ENCODE assay signal across 18 mouse cellular contexts in genomic region chr17:49796116-49796515, GRCm38 (mm10).
"Had no signal": no experiment of that assay in that cellular context is flagged by ENCODE, and none has a peak within 500 bp of the region (broad histone marks: within the 10 kb centered on the region; RNA-seq: fewer than 3 reads in every experiment).

No protein-coding gene starts in this region.

- H3K36me3 ChIP-seq: limb, embryonic 12.5 days; liver, embryonic 13.5 days; lung, embryonic 15.5 days; midbrain, embryonic 13.5 days; neural tube, embryonic 12.5 days had no signal

- H3K9ac ChIP-seq: limb, embryonic 12.5 days; liver, embryonic 13.5 days; liver, postnatal 0 days; lung, embryonic 15.5 days; midbrain, embryonic 13.5 days; neural tube, embryonic 12.5 days had no signal

- H3K4me1 ChIP-seq: liver, embryonic 13.5 days; lung, embryonic 15.5 days; megakaryocyte, embryonic 14.5 days; midbrain, embryonic 13.5 days; neural tube, embryonic 12.5 days had no signal

- H3K4me3 ChIP-seq: limb, embryonic 12.5 days; liver, embryonic 13.5 days; lung, embryonic 15.5 days; megakaryocyte, embryonic 14.5 days; midbrain, embryonic 13.5 days; neural tube, embryonic 12.5 days had no signal

- DNase-seq: kidney, adult 11 months; kidney, postnatal 25 days; layer of hippocampus, adult 9-11 months; layer of hippocampus, postnatal 36 days; liver; liver, embryonic 13.5 days; lung, postnatal 14 days; right cerebral cortex, postnatal 4 days; spleen, adult 18-20 months; thymus, adult 18-20 months; thymus, postnatal 14 days had no signal

- ATAC-seq: liver, postnatal 0 days; midbrain, embryonic 13.5 days had no signal

- H3K27me3 ChIP-seq: limb, embryonic 12.5 days; liver, embryonic 13.5 days; lung, embryonic 15.5 days; megakaryocyte, embryonic 14.5 days; midbrain, embryonic 13.5 days; neural tube, embryonic 12.5 days had no signal

- H3K9me3 ChIP-seq: liver, embryonic 13.5 days; lung, embryonic 15.5 days; midbrain, embryonic 13.5 days; neural tube, embryonic 12.5 days had no signal

- H3K27ac ChIP-seq: limb, embryonic 12.5 days; liver, embryonic 13.5 days; lung, embryonic 15.5 days; macrophage; midbrain, embryonic 13.5 days; neural tube, embryonic 12.5 days had no signal

- H3K4me2 ChIP-seq: limb, embryonic 12.5 days; liver, embryonic 13.5 days; lung, embryonic 15.5 days; midbrain, embryonic 13.5 days; neural tube, embryonic 12.5 days had no signal
